Mouse (Mus musculus) small intestine, adult 2 months (tissue): ENCODE results near the gene Eid1.

Experiments
- CTCF ChIP-seq: fragments of 200-500 bp; IDR thresholded peaks from 2 replicates; pipeline ENCODE4 v1.5.1; 2012; ENCODE audit warnings: low read depth, mild to moderate bottlenecking, control low read depth, inconsistent platforms, low read length, moderate library complexity, mixed read lengths; ENCODE audit not compliant: insufficient replicate concordance, insufficient read length; ENCODE audit errors: extremely low read depth
- POLR2A ChIP-seq: fragments of 200-500 bp; IDR thresholded peaks from 2 replicates; pipeline ENCODE4 v1.6.1; 2012; ENCODE audit warnings: low read depth, mild to moderate bottlenecking, control low read depth, inconsistent platforms, low read length, moderate library complexity

GRCm38 (mm10) chr2:125650742-125651352, 22.0 kb upstream of the Eid1 start:
- TF ChIP-seq CTCF (no peak), POLR2A (no peak)
